Mouse (Mus musculus): ENCODE results near the gene Ankrd9.

GRCm38 (mm10) chr12:110946216-110946615, 32.6 kb downstream of the Ankrd9 start:
- TF ChIP-seq GATA1 (IDR thresholded peaks at IDR 0.05; ENCODE audit: low read length), result no peak
- TF ChIP-seq TAL1 (IDR thresholded peaks at IDR 0.05; ENCODE audit: low read length), result no peak

Data from erythroblast, embryonic 14.5 days (primary cell).